Mouse (Mus musculus) right cerebral cortex, postnatal 10 days (tissue): ENCODE results near the gene Med16.
A peak's percentile ranks its signal among the peaks of the same experiment; 100 is the strongest.

Experiments
- DNase-seq, 2 experiments: peaks; one replicate each; pipeline ENCODE4 v3.0.0; 2021; ENCODE audit warnings: low spot score in 2 of 2

The Med16 gene

GRCm38 (mm10) chr10:79860079-79860911 is 48.4 kb downstream of the Med16 start:
- no peak for DNase-seq

GRCm38 (mm10) chr10:79859116-79859515 is 49.6 kb downstream of the Med16 start:
- DNase-seq: no peak

GRCm38 (mm10) chr10:79858416-79859074 is 50.2 kb downstream of the Med16 start:
- peak; percentile 90 to 92 for DNase-seq

- DNase-seq: no peak
Observed at GRCm38 (mm10) chr10:79857894-79858293, 50.8 kb downstream of the Med16 start.

DNA sequence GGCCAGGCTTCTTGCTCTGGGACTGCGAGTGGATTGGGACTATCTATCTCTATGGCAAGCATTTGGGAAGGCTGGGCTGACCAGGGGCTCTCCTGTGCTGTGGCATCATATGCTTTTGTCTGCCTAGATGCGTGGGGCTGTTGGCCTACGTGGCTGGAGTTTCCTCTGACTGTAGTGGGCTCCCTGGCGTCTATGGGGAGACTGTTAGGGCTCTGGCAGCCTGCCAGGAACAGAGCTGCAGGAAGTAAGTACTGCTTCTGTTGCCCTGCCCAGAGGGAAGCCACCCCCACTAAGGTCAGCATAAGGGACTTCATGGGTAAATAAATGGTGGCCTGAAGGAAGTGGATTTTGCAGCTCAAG is 51.3 kb downstream of the Med16 start:
- peak; percentile 81 to 85 for DNase-seq

GRCm38 (mm10) chr10:79856704-79857451 is 51.8 kb downstream of the Med16 start:
- DNase-seq: peak in 1 of 2 experiments; percentile 44

- DNase-seq: no peak
Observed at GRCm38 (mm10) chr10:79856280-79856679, 52.4 kb downstream of the Med16 start.

DNA sequence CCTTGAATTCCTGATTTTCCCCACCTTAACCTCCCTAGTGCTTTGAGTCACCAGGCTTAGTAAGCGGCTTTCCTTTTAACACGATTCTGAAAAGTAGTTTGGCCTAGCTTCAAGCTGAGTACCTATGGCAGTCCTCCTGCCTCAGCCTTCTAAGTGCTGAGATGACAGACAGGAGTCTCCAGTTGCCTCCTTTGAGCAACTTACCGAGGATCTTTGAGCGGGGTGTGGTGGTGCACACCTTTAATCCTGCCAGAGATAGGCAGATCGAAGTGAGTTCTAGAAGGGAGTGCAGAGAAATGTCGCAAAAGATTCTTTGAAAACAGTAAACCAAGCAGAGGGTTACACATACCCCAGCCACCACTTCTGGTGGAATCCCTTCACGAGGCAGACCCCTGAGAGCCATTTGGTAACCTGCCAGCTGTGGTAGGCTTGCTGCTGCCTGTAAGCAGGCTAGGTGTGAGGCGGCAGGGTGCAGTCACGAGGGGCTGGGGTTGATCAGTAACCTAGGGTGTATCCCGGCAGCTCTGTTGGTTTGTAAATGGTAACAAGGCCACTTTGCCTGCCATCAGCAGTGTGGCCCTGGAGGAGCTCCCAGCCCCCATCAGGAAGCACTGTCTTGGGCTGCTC is 53.1 kb downstream of the Med16 start:
- DNase-seq: peak in 1 of 2 experiments; percentile 65

GRCm38 (mm10) chr10:79854801-79855541 is 53.8 kb downstream of the Med16 start:
- peak; percentile 76 to 78 for DNase-seq

- peak; percentile 100 for DNase-seq
Observed at GRCm38 (mm10) chr10:79853860-79854795, 54.6 kb downstream of the Med16 start, which contains the start of gene Ptbp1. Gene Ptbp1 (plus strand): TSS chr10:79854427.

GRCm38 (mm10) chr10:79853392-79853791 is 55.3 kb downstream of the Med16 start:
- peak; percentile 94 to 95 for DNase-seq

DNA sequence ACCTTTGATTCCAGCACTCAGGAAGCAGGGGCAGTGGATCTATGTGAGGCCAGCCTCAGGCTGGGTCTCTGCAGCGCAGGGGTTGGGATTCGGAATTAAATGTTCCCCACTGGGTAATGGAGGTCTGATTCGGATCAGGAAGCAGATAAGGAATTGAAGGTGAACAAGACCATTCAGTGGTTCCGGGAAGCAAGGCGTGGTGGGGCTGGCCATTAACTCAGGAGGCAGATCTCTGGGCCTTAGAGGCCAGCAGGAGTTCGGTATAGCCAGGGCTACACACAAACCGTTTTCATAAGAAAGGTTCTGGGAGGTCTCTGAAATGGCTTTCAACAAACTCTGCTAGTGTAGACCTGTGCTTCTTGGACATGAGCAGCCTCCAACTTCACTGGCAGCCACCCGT is 55.9 kb downstream of the Med16 start:
- no peak for DNase-seq

DNA sequence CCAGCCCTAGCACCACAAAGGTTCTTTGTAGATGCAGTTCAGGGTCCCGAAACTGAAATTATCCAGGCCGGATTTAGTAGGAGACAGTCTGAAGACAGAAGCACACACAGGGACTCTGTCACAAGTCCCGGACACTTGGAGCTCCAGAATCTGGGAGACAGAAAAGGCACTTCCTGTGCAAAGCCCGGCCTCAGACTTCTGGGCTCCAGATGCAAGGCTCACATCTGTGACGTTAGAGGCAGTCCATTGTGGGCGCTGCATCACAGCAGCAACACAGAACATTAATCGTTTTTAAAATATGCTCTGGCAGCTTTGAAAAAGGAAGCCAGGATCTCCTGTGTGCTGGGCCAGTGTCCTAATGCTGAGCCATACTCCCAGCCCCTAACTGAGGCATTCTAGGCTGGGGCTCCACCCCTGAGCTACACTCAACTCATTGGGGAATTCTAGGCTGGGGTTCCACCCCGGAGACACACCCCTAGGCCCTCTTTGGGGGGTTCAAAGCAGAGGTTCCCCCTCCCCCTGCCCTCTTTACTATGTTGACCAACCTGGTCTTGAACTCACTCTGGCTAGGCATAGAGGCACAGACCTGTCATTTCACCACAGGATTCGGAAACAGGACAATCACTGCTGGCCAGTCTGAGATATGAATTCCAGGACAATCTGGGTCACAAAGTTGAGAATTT is 56.5 kb downstream of the Med16 start:
- peak; percentile 26 to 40 for DNase-seq

DNA sequence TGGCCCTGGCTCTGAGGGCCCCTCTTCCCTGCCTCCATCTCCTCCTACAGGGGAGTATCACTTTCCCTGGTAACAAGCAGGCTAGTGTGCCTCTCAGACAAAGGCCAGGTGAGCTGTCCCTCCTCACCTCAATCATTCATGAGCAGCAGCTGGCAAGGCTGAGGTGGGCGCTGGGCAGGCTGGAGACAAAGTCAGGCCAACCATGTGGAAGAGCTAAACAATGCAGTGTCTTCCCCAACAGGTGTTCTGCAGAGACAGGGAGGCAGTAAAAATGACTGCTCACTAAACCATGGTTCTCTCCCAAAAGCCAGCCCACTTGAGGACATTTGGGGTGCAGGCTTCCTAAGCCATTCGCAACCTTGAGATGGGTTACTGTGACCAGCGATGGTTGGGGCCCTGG is 57.1 kb downstream of the Med16 start:
- DNase-seq: peak in 1 of 2 experiments; percentile 19

DNA sequence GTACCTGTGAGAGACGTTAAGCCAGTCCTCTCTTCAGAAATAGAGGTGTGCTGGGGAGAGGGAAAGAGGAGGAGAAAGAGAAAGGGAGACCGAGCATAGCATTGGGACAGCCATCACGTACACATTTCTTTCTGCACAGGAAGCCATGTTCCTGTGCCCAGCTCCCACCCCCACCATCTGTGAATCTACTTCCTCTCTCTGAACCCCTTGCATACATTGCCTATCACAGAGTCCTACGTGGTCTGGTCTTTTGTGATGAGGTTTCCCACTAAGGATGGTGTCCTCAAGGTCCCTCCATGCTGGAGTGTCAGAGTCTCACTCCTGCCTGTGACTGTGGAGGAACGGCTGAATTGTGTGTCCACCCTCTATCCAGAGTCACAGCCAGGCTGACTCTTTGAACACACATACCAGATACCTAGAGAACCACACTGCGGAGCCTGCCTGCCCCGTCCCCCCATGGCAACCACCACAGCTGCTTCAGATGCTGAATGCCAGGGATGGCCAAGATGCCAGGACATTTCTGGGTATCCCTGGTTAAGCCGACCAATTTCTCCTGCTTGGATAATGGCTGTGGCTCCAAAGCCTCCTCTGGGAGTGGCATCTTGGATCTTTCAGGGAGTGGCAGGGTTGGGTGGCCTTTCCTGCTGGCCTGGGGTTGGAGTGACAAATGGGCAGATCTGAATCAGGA is 58.6 kb downstream of the Med16 start:
- peak in 1 of 2 experiments; percentile 21 for DNase-seq

DNA sequence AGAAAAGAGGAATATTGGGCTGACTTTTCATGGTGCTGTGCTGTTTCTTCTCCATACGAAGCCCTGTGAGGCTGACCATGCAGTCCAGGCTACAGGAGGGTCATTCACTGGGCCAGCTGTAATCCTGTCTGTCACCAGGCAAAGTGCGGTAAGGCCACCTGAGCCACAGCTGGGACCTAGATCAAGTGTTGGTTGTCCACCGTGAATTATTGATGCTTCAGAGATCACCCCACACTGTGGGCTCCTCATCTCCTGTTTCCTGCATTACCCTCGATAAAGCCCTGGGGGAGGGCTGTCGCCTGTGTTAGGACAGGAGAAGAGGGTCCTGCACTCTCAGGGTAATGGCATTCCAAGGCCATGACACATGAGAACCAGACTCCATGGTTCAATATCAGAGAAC is 62.2 kb downstream of the Med16 start:
- DNase-seq: no peak
